Mouse (Mus musculus) left cerebral cortex, adult 2 months (tissue): ENCODE data around the gene Olfr270. TPM values are rescaled to one million over a fixed set of nuclear protein-coding genes. Genes with fewer than 3 reads are reported as not detected.

Experiments
- DNase-seq, 2 experiments: peaks; one replicate each; pipeline ENCODE4 v3.0.0; 2021 to 2022; ENCODE audit warnings: low spot score in 2 of 2, mixed read lengths in 1 of 2; ENCODE audit errors: extremely low spot score in 1 of 2
- H3K27ac ChIP-seq: fragments of 200-600 bp; 2 replicates; pipeline ENCODE4 v1.8.1; 2022
- H3K4me3 ChIP-seq: fragments of 200-600 bp; 2 replicates; pipeline ENCODE4 v1.8.1; 2022
- CTCF ChIP-seq: fragments of 200-600 bp; IDR thresholded peaks from 2 replicates; pipeline ENCODE4 v1.8.1; 2022; ENCODE audit warnings: antibody characterized with exemption, mild to moderate bottlenecking, moderate library complexity
- intact Hi-C: fragments of 180-260 bp; cut with DNase I; formaldehyde crosslinking; loops from one replicate; pipeline ENCODE4 v1.15.1; 2025
- long read RNA-seq, 2 experiments: library from polyadenylated mRNA; stranded (forward); transcript quantifications; one replicate each; pipeline ENCODE4 v2.0.0; 2021; ENCODE audit warnings: borderline mapping rate in 2 of 2
- total RNA-seq, 2 experiments: library from RNA; stranded (reverse); gene quantifications; 2 replicates each; pipeline ENCODE4 v1.2.3; 2021

Olfr270 gene
- not detected for total RNA-seq
- long read RNA-seq, experiment 1, result 0 reads
- long read RNA-seq, experiment 2, result 0 reads

GRCm38 (mm10) chr4:52964247-52964646 is at the start of gene Olfr270:
Olfr270 (plus strand) TSS chr4:52964547.
- no peak within 1 kb of the TSS for H3K4me3 ChIP-seq
- DNase-seq, result no peak
- TF ChIP-seq CTCF, result no peak
- no peak within 1 kb of the TSS for H3K27ac ChIP-seq
- intact Hi-C loops, result no loop called here

- intact Hi-C loops, result no loop called here
- TF ChIP-seq CTCF, result no peak
- no peak for DNase-seq
- H3K4me3 ChIP-seq, result no peak overlapping the region
- no peak overlapping the region for H3K27ac ChIP-seq
Observed at GRCm38 (mm10) chr4:52916659-52917310, 47.6 kb upstream of the Olfr270 start.

- Histone ChIP-seq H3K27ac (no peak overlapping the region), H3K4me3 (no peak overlapping the region)
- intact Hi-C loops, result no loop called here
- DNase-seq, result no peak
- no peak for TF ChIP-seq CTCF
Observed at GRCm38 (mm10) chr4:52917311-52917688, 47.0 kb upstream of the Olfr270 start.

- Histone ChIP-seq H3K4me3 (no peak within 1 kb of the TSS), H3K27ac (no peak within 1 kb of the TSS)
- intact Hi-C loops, result no loop called here
- TF ChIP-seq CTCF, result no peak
- no peak for DNase-seq
Observed at GRCm38 (mm10) chr4:52919078-52919477, 45.3 kb upstream of the Olfr270 start, which contains the start of gene Olfr272. Olfr272 (minus strand) TSS chr4:52919178.

GRCm38 (mm10) chr4:52930480-52930879 is 33.9 kb upstream of the Olfr270 start:
- H3K27ac ChIP-seq, result no peak overlapping the region
- no peak for DNase-seq
- intact Hi-C loops, result no loop called here
- H3K4me3 ChIP-seq, result no peak overlapping the region
- TF ChIP-seq CTCF, result no peak

GRCm38 (mm10) chr4:52946665-52947064 is 17.7 kb upstream of the Olfr270 start:
- Histone ChIP-seq H3K4me3 (no peak overlapping the region), H3K27ac (no peak overlapping the region)
- no peak for DNase-seq
- intact Hi-C loops, result no loop called here
- no peak for TF ChIP-seq CTCF

GRCm38 (mm10) chr4:52949005-52949404 is 15.3 kb upstream of the Olfr270 start:
- Histone ChIP-seq H3K4me3 (no peak overlapping the region), H3K27ac (no peak overlapping the region)
- no peak for TF ChIP-seq CTCF
- DNase-seq, result no peak
- intact Hi-C loops, result no loop called here

- intact Hi-C loops, result no loop called here
- Histone ChIP-seq H3K4me3 (no peak overlapping the region), H3K27ac (no peak overlapping the region)
- peak; percentile 70 for TF ChIP-seq CTCF
- DNase-seq, result peak; percentile 45 to 54
Observed at GRCm38 (mm10) chr4:52958693-52959092, 5.7 kb upstream of the Olfr270 start.

GRCm38 (mm10) chr4:52985216-52985615 is 20.9 kb downstream of the Olfr270 start:
- Histone ChIP-seq H3K4me3 (no peak overlapping the region), H3K27ac (no peak overlapping the region)
- no peak for DNase-seq
- TF ChIP-seq CTCF, result peak; percentile 48
- intact Hi-C loops, result no loop called here

GRCm38 (mm10) chr4:52986266-52986665 is 21.9 kb downstream of the Olfr270 start:
- no peak overlapping the region for H3K27ac ChIP-seq
- intact Hi-C loops, result no loop called here
- DNase-seq, result no peak
- no peak overlapping the region for H3K4me3 ChIP-seq
- TF ChIP-seq CTCF, result no peak

- no peak within 1 kb of the TSS for H3K27ac ChIP-seq
- H3K4me3 ChIP-seq, result no peak within 1 kb of the TSS
- intact Hi-C loops, result no loop called here
- no peak for DNase-seq
- no peak for TF ChIP-seq CTCF
Observed at GRCm38 (mm10) chr4:52989248-52989647, 24.9 kb downstream of the Olfr270 start, which contains the start of gene Nipsnap3a. Nipsnap3a (plus strand) TSS chr4:52989272.

- DNase-seq, result no peak
- intact Hi-C loops, result no loop called here
- H3K27ac ChIP-seq, result no peak overlapping the region
- no peak for TF ChIP-seq CTCF
- no peak overlapping the region for H3K4me3 ChIP-seq
Observed at GRCm38 (mm10) chr4:52999449-52999848, 35.1 kb downstream of the Olfr270 start.

GRCm38 (mm10) chr4:53000154-53000553 is 35.8 kb downstream of the Olfr270 start:
- no peak for TF ChIP-seq CTCF
- Histone ChIP-seq H3K27ac (no peak overlapping the region), H3K4me3 (no peak overlapping the region)
- DNase-seq, result no peak
- intact Hi-C loops, result no loop called here
